Mouse (Mus musculus): ENCODE results near the gene Calhm2. TPM values are rescaled to one million over a fixed set of nuclear protein-coding genes. Genes with fewer than 3 reads are reported as not detected.

Calhm2 gene
- polyA plus RNA-seq (2014; fragmentation: Illumina TruSeq; extraction: RNeasy Lipid Tissue Mini Kit (QIAGEN cat#74804); ENCODE audit: low read depth, low replicate concordance): 1.6 TPM

GRCm38 (mm10) chr19:47137771-47138421 lies at the start of gene Calhm2:
TSS of gene Calhm2 (minus strand) at chr19:47138294.

GRCm38 (mm10) chr19:47178431-47179271 lies 40.6 kb upstream of the Calhm2 start, which contains the start of gene Neurl1a:
TSS of gene Neurl1a (plus strand) at chr19:47178820.

GRCm38 (mm10) chr19:47157664-47158063 lies 19.6 kb upstream of the Calhm2 start, which contains the start of gene Calhm3:
TSS of gene Calhm3 (minus strand) at chr19:47157764.

GRCm38 (mm10) chr19:47144154-47144553 lies 6.1 kb upstream of the Calhm2 start, which contains the start of gene Calhm1:
TSS of gene Calhm1 (minus strand) at chr19:47144254.

GRCm38 (mm10) chr19:47090550-47091156 lies 47.4 kb downstream of the Calhm2 start, which contains the start of the genes Usmg5 and Pdcd11:
TSS of gene Usmg5 (minus strand) at chr19:47090647.
TSS of gene Pdcd11 (plus strand) at chr19:47090768.

GRCm38 (mm10) chr19:47067096-47067882 lies 70.8 kb downstream of the Calhm2 start, which contains the start of gene Taf5:
TSS of gene Taf5 (plus strand) at chr19:47067746.

Other genes starting within 250 kb of the Calhm2 start
- gene Ina, start 123.6 kb downstream of the Calhm2 start, polyA plus RNA-seq (2014; fragmentation: Illumina TruSeq; extraction: RNeasy Lipid Tissue Mini Kit (QIAGEN cat#74804); ENCODE audit: low read depth, low replicate concordance): 2.7 TPM
- gene Nt5c2, start 123.1 kb downstream of the Calhm2 start, polyA plus RNA-seq (2014; fragmentation: Illumina TruSeq; extraction: RNeasy Lipid Tissue Mini Kit (QIAGEN cat#74804); ENCODE audit: low read depth, low replicate concordance): 40.4 TPM
- 30.8 TPM for gene Pcgf6, start 87.4 kb downstream of the Calhm2 start, polyA plus RNA-seq (2014; fragmentation: Illumina TruSeq; extraction: RNeasy Lipid Tissue Mini Kit (QIAGEN cat#74804); ENCODE audit: low read depth, low replicate concordance)
- gene Taf5, start 70.5 kb downstream of the Calhm2 start, polyA plus RNA-seq (2014; fragmentation: Illumina TruSeq; extraction: RNeasy Lipid Tissue Mini Kit (QIAGEN cat#74804); ENCODE audit: low read depth, low replicate concordance): 11.3 TPM
- gene Usmg5, start 47.6 kb downstream of the Calhm2 start, polyA plus RNA-seq (2014; fragmentation: Illumina TruSeq; extraction: RNeasy Lipid Tissue Mini Kit (QIAGEN cat#74804); ENCODE audit: low read depth, low replicate concordance): 1,955 TPM
- 2.5 TPM for gene Pdcd11, start 47.5 kb downstream of the Calhm2 start, polyA plus RNA-seq (2014; fragmentation: Illumina TruSeq; extraction: RNeasy Lipid Tissue Mini Kit (QIAGEN cat#74804); ENCODE audit: low read depth, low replicate concordance)
- gene Calhm1, start 6.0 kb upstream of the Calhm2 start, polyA plus RNA-seq (2014; fragmentation: Illumina TruSeq; extraction: RNeasy Lipid Tissue Mini Kit (QIAGEN cat#74804); ENCODE audit: low read depth, low replicate concordance): not detected
- gene Calhm3, start 19.5 kb upstream of the Calhm2 start, polyA plus RNA-seq (2014; fragmentation: Illumina TruSeq; extraction: RNeasy Lipid Tissue Mini Kit (QIAGEN cat#74804); ENCODE audit: low read depth, low replicate concordance): not detected
- 0.28 TPM for gene Neurl1a, start 40.5 kb upstream of the Calhm2 start, polyA plus RNA-seq (2014; fragmentation: Illumina TruSeq; extraction: RNeasy Lipid Tissue Mini Kit (QIAGEN cat#74804); ENCODE audit: low read depth, low replicate concordance)